Mouse (Mus musculus) embryonic facial prominence, embryonic 12.5 days (tissue): ENCODE results near the gene Susd3. TPM values are rescaled to one million over a fixed set of nuclear protein-coding genes. Genes with fewer than 3 reads are reported as not detected.

Experiments
- ATAC-seq: fragments of 200-750 bp; cut with Nextera tagmentation; 2 replicates; pipeline ENCODE4 v1.8.0; 2017; ENCODE audit not compliant: insufficient number of reproducible peaks, insufficient read depth, low FRiP score, low TSS enrichment
- H3K27ac ChIP-seq: fragments of 300-500 bp; sonication (generic); 2 replicates; pipeline ENCODE4 v1.5.1; 2016; ENCODE audit warnings: mild to moderate bottlenecking
- H3K27me3 ChIP-seq: fragments of 300-500 bp; sonication (generic); 2 replicates; pipeline ENCODE4 v1.6.1; 2016; ENCODE audit warnings: mild to moderate bottlenecking, moderate library complexity
- H3K36me3 ChIP-seq: fragments of 300-500 bp; sonication (generic); 2 replicates; pipeline ENCODE4 v1.6.1; 2016; ENCODE audit warnings: mild to moderate bottlenecking
- H3K4me1 ChIP-seq: fragments of 300-500 bp; sonication (generic); 2 replicates; pipeline ENCODE4 v1.6.1; 2016
- H3K4me2 ChIP-seq: fragments of 300-500 bp; sonication (generic); replicated peaks from 2 replicates; pipeline ENCODE4 v1.6.1; 2016; ENCODE audit warnings: mild to moderate bottlenecking, moderate library complexity
- H3K4me3 ChIP-seq: fragments of 300-500 bp; sonication (generic); 2 replicates; pipeline ENCODE4 v1.5.1; 2016; ENCODE audit warnings: mild to moderate bottlenecking
- H3K9ac ChIP-seq: fragments of 300-500 bp; sonication (generic); 2 replicates; pipeline ENCODE4 v1.6.1; 2016; ENCODE audit warnings: mild to moderate bottlenecking, moderate library complexity
- H3K9me3 ChIP-seq: fragments of 300-500 bp; sonication (generic); 2 replicates; pipeline ENCODE4 v1.6.1; 2016; ENCODE audit warnings: mild to moderate bottlenecking, moderate library complexity
- WGBS: fragments of 180-500 bp; shearing (Covaris S2); methylation state at CpG from one replicate; pipeline ENCODE4 v1.1.7; 2016; 5-methylcytosine and 5-hydroxymethylcytosine counted together
- polyA plus RNA-seq: library from polyadenylated mRNA; unstranded; fragments of >200 nt; fragmentation: Nextera tagmentation; extraction: Ambion mirVana; gene quantifications from 2 replicates; pipeline ENCODE4 v1.2.1, GENCODE M21; 2016

Susd3 gene
- polyA plus RNA-seq, 1 experiment from 2014 or later = 1.8 TPM

- no peak overlapping the region for H3K27ac ChIP-seq
- 0 out of 2 replicates have a peak, but pooled peaks cover 8% of the 10 kb centered on the region for H3K27me3 ChIP-seq
- no peak overlapping the region for H3K4me2 ChIP-seq
- no peak for ATAC-seq
- no peaks in the 10 kb centered on the region for H3K36me3 ChIP-seq
- H3K4me3 ChIP-seq = no peak overlapping the region
- H3K9me3 ChIP-seq = no peaks in the 10 kb centered on the region
- peaks cover 20% of the 10 kb centered on the region for H3K4me1 ChIP-seq
- no peak overlapping the region for H3K9ac ChIP-seq
- 85% methylated on average over 4 of the region's 4 CpGs for WGBS
Measured at GRCm38 (mm10) chr13:49219367-49219766, 29.1 kb downstream of the Susd3 start.

GRCm38 (mm10) chr13:49218651-49219050 lies 29.9 kb downstream of the Susd3 start:
- Histone ChIP-seq H3K27ac (no peak overlapping the region), H3K27me3 (0 out of 2 replicates have a peak, but pooled peaks cover 6% of the 10 kb centered on the region), H3K4me1 (peaks cover 27% of the 10 kb centered on the region), H3K9ac (no peak overlapping the region), H3K36me3 (no peaks in the 10 kb centered on the region), H3K4me3 (no peak overlapping the region), H3K4me2 (no peak overlapping the region), H3K9me3 (no peaks in the 10 kb centered on the region)
- no peak for ATAC-seq
- WGBS = 62% methylated on average over 3 of the region's 3 CpGs

GRCm38 (mm10) chr13:49216808-49217561 lies 31.5 kb downstream of the Susd3 start:
- 30% methylated on average over 9 of the region's 9 CpGs for WGBS
- H3K9ac ChIP-seq = no peak overlapping the region; the same call in 1 of the 2 replicates
- no peak overlapping the region for H3K27ac ChIP-seq
- H3K4me2 ChIP-seq = no peak overlapping the region; the same call in 1 of the 2 replicates
- no peak for ATAC-seq
- peaks cover 32% of the 10 kb centered on the region for H3K4me1 ChIP-seq
- H3K9me3 ChIP-seq = no peaks in the 10 kb centered on the region
- H3K4me3 ChIP-seq = no peak overlapping the region
- H3K36me3 ChIP-seq = no peaks in the 10 kb centered on the region
- 0 out of 2 replicates have a peak, but pooled peaks cover 6% of the 10 kb centered on the region for H3K27me3 ChIP-seq

GRCm38 (mm10) chr13:49216220-49216552 lies 32.3 kb downstream of the Susd3 start:
- H3K27ac ChIP-seq = no peak overlapping the region
- 2% methylated on average over 17 of the region's 17 CpGs for WGBS
- no peak; the same call in 1 of the 2 replicates for ATAC-seq

GRCm38 (mm10) chr13:49215504-49216219 lies 32.8 kb downstream of the Susd3 start, which contains the start of gene Card19:
Gene Card19 (minus strand): TSS chr13:49216037.
- H3K9me3 ChIP-seq = no peaks in the 10 kb centered on the region
- 0 out of 2 replicates have a peak, but pooled peaks cover 6% of the 10 kb centered on the region for H3K27me3 ChIP-seq
- peak within 1 kb of the TSS; percentile 85 for H3K9ac ChIP-seq
- H3K4me1 ChIP-seq = peaks cover 44% of the 10 kb centered on the region
- peak within 1 kb of the TSS; percentile 76; the same call in 1 of the 2 replicates for H3K27ac ChIP-seq
- H3K36me3 ChIP-seq = no peaks in the 10 kb centered on the region
- peak within 1 kb of the TSS; percentile 79 for H3K4me2 ChIP-seq
- H3K4me3 ChIP-seq = peak within 1 kb of the TSS; percentile 75
- peak; percentile 75 for ATAC-seq
- 1% methylated on average over 78 of the region's 78 CpGs for WGBS

More at GRCm38 (mm10) chr13:49216220-49216552, 32.3 kb downstream of the Susd3 start:
- Histone ChIP-seq H3K27me3 (0 out of 2 replicates have a peak, but pooled peaks cover 6% of the 10 kb centered on the region), H3K9me3 (no peaks in the 10 kb centered on the region), H3K4me1 (peaks cover 39% of the 10 kb centered on the region), H3K36me3 (no peaks in the 10 kb centered on the region), H3K9ac (peak overlapping the region; percentile 85), H3K4me2 (peak overlapping the region; percentile 79), H3K4me3 (peak overlapping the region; percentile 75)

GRCm38 (mm10) chr13:49215128-49215503 lies 33.4 kb downstream of the Susd3 start:
- Histone ChIP-seq H3K4me1 (peaks cover 45% of the 10 kb centered on the region), H3K9me3 (no peaks in the 10 kb centered on the region), H3K4me2 (peak overlapping the region; percentile 79), H3K27ac (0 out of 2 replicates have a peak overlapping the region, but pooled peaks have one; percentile 76), H3K36me3 (no peaks in the 10 kb centered on the region), H3K27me3 (0 out of 2 replicates have a peak, but pooled peaks cover 6% of the 10 kb centered on the region), H3K9ac (peak overlapping the region; percentile 85), H3K4me3 (peak overlapping the region; percentile 75)
- ATAC-seq = no peak
- 7% methylated on average over 5 of the region's 5 CpGs for WGBS

- Histone ChIP-seq H3K4me1 (peaks cover 47% of the 10 kb centered on the region), H3K36me3 (no peaks in the 10 kb centered on the region), H3K27ac (no peak overlapping the region), H3K9ac (no peak overlapping the region), H3K4me2 (peak overlapping the region; percentile 79), H3K9me3 (no peaks in the 10 kb centered on the region), H3K4me3 (no peak overlapping the region), H3K27me3 (0 out of 2 replicates have a peak, but pooled peaks cover 6% of the 10 kb centered on the region)
- ATAC-seq = no peak
- 79% methylated on average over 3 of the region's 3 CpGs for WGBS
Measured at GRCm38 (mm10) chr13:49214454-49214853, 34.1 kb downstream of the Susd3 start.

GRCm38 (mm10) chr13:49213531-49213932 lies 35.0 kb downstream of the Susd3 start:
- Histone ChIP-seq H3K9ac (no peak overlapping the region), H3K4me3 (no peak overlapping the region), H3K27ac (no peak overlapping the region), H3K27me3 (0 out of 2 replicates have a peak, but pooled peaks cover 6% of the 10 kb centered on the region), H3K4me2 (no peak overlapping the region), H3K36me3 (no peaks in the 10 kb centered on the region), H3K4me1 (peaks cover 53% of the 10 kb centered on the region), H3K9me3 (no peaks in the 10 kb centered on the region)
- WGBS = 75% methylated on average over 4 of the region's 4 CpGs
- no peak for ATAC-seq

- 91% methylated on average over 4 of the region's 4 CpGs for WGBS
- Histone ChIP-seq H3K4me2 (no peak overlapping the region), H3K4me3 (no peak overlapping the region), H3K9ac (no peak overlapping the region), H3K9me3 (no peaks in the 10 kb centered on the region), H3K27me3 (0 out of 2 replicates have a peak, but pooled peaks cover 6% of the 10 kb centered on the region), H3K27ac (no peak overlapping the region), H3K36me3 (0 out of 2 replicates have a peak, but pooled peaks cover under 1% of the 10 kb centered on the region), H3K4me1 (peaks cover 53% of the 10 kb centered on the region)
- ATAC-seq = no peak
Measured at GRCm38 (mm10) chr13:49212711-49213500, 35.6 kb downstream of the Susd3 start.

GRCm38 (mm10) chr13:49209306-49209705 lies 39.2 kb downstream of the Susd3 start:
- peaks cover 39% of the 10 kb centered on the region for H3K4me1 ChIP-seq
- WGBS = 59% methylated on average over 7 of the region's 7 CpGs

GRCm38 (mm10) chr13:49206341-49206740 lies 42.2 kb downstream of the Susd3 start:
- WGBS = 93% methylated on average over 2 of the region's 2 CpGs
- no peak for ATAC-seq
- Histone ChIP-seq H3K36me3 (peaks cover 17% of the 10 kb centered on the region), H3K4me2 (no peak overlapping the region), H3K27ac (no peak overlapping the region), H3K4me1 (peaks cover 21% of the 10 kb centered on the region; the same call in 1 of the 2 replicates), H3K9ac (no peak overlapping the region), H3K9me3 (no peaks in the 10 kb centered on the region), H3K4me3 (no peak overlapping the region), H3K27me3 (no peaks in the 10 kb centered on the region)

More at GRCm38 (mm10) chr13:49209306-49209705, 39.2 kb downstream of the Susd3 start:
- Histone ChIP-seq H3K4me2 (no peak overlapping the region), H3K4me3 (no peak overlapping the region), H3K27me3 (no peaks in the 10 kb centered on the region), H3K36me3 (peaks cover 8% of the 10 kb centered on the region; the same call in 1 of the 2 replicates), H3K9ac (no peak overlapping the region), H3K9me3 (no peaks in the 10 kb centered on the region), H3K27ac (no peak overlapping the region)
- ATAC-seq = no peak
